Mouse (Mus musculus) spleen, adult 2 months (tissue): ENCODE results near the gene Sipa1l2.

Experiments used
- CTCF ChIP-seq: fragments of 200-500 bp; IDR thresholded peaks from 2 replicates; pipeline ENCODE4 v1.5.1; 2011; ENCODE audit warnings: mild to moderate bottlenecking, inconsistent platforms; ENCODE audit not compliant: insufficient read depth, insufficient read length, insufficient replicate concordance; ENCODE audit errors: extremely low read depth
- POLR2A ChIP-seq: fragments of 200-500 bp; IDR thresholded peaks from 2 replicates; pipeline ENCODE4 v1.6.1; 2011; ENCODE audit warnings: low read depth, low read length, inconsistent platforms

GRCm38 (mm10) chr8:125568851-125569532 is 616 bp downstream of the Sipa1l2 start:
- TF ChIP-seq CTCF (peak; percentile 7; the same call in 1 of the 2 replicates), POLR2A (no peak)
